Mouse (Mus musculus) G1E-ER4 (cell line): ENCODE measurements around the gene Tnr. TPM values are rescaled to one million over a fixed set of nuclear protein-coding genes. Genes with fewer than 3 reads are reported as not detected.

Source experiments
- GATA1 ChIP-seq: IDR thresholded peaks from one replicate; pipeline ENCODE4 v1.8.0; 2012; ENCODE audit warnings: low read length, inconsistent platforms
- polyA plus RNA-seq: library from polyadenylated mRNA; stranded (reverse); fragments of >175 nt; gene quantifications from 2 replicates; pipeline ENCODE4 v1.2.3, GENCODE M21; 2012

Tnr gene
- polyA plus RNA-seq, 1 experiment = not detected

- TF ChIP-seq GATA1 = no peak
Observed at GRCm38 (mm10) chr1:159650486-159650885, 126.9 kb downstream of the Tnr start.

- no peak for TF ChIP-seq GATA1
Observed at GRCm38 (mm10) chr1:159655241-159655640, 131.7 kb downstream of the Tnr start.

- no peak for TF ChIP-seq GATA1
Observed at GRCm38 (mm10) chr1:159657856-159658542, 134.4 kb downstream of the Tnr start.

- TF ChIP-seq GATA1 = no peak
Observed at GRCm38 (mm10) chr1:159660620-159661501, 137.3 kb downstream of the Tnr start.

GRCm38 (mm10) chr1:159664496-159664895 lies 140.9 kb downstream of the Tnr start:
- TF ChIP-seq GATA1 = no peak

- no peak for TF ChIP-seq GATA1
Observed at GRCm38 (mm10) chr1:159664945-159665344, 141.4 kb downstream of the Tnr start.

GRCm38 (mm10) chr1:159670629-159671150 lies 147.1 kb downstream of the Tnr start:
- no peak for TF ChIP-seq GATA1

GRCm38 (mm10) chr1:159671181-159671580 lies 147.6 kb downstream of the Tnr start:
- no peak for TF ChIP-seq GATA1

- TF ChIP-seq GATA1 = no peak
Observed at GRCm38 (mm10) chr1:159674240-159674639, 150.7 kb downstream of the Tnr start.

- TF ChIP-seq GATA1 = no peak
Observed at GRCm38 (mm10) chr1:159675472-159675871, 151.9 kb downstream of the Tnr start.

GRCm38 (mm10) chr1:159678221-159678935 lies 154.8 kb downstream of the Tnr start:
- no peak for TF ChIP-seq GATA1

- no peak for TF ChIP-seq GATA1
Observed at GRCm38 (mm10) chr1:159681252-159681651, 157.7 kb downstream of the Tnr start.

- TF ChIP-seq GATA1 = no peak
Observed at GRCm38 (mm10) chr1:159686476-159687231, 163.1 kb downstream of the Tnr start.

- no peak for TF ChIP-seq GATA1
Observed at GRCm38 (mm10) chr1:159696717-159697116, 173.1 kb downstream of the Tnr start.

GRCm38 (mm10) chr1:159702038-159702437 lies 178.5 kb downstream of the Tnr start:
- TF ChIP-seq GATA1 = no peak

GRCm38 (mm10) chr1:159704925-159705324 lies 181.4 kb downstream of the Tnr start:
- TF ChIP-seq GATA1 = no peak
